Mouse (Mus musculus) forebrain, embryonic 12.5 days (tissue): Measurements from ENCODE around the gene Alkbh2. TPM values are rescaled to one million over a fixed set of nuclear protein-coding genes. Genes with fewer than 3 reads are reported as not detected.

ENCODE experiments used
- ATAC-seq: fragments of 200-750 bp; cut with Nextera tagmentation; 2 replicates; pipeline ENCODE4 v1.8.0; 2017; ENCODE audit warnings: moderate TSS enrichment; ENCODE audit not compliant: low FRiP score
- H3K27ac ChIP-seq: fragments of 300-500 bp; sonication (generic); 2 replicates; pipeline ENCODE4 v1.5.1; 2016; ENCODE audit warnings: mild to moderate bottlenecking
- H3K27me3 ChIP-seq: fragments of 300-500 bp; sonication (generic); 2 replicates; pipeline ENCODE4 v1.6.1; 2016; ENCODE audit warnings: mild to moderate bottlenecking
- H3K36me3 ChIP-seq: fragments of 300-500 bp; sonication (generic); replicated peaks from 2 replicates; pipeline ENCODE4 v1.6.1; 2016; ENCODE audit warnings: mild to moderate bottlenecking
- H3K4me1 ChIP-seq: fragments of 300-500 bp; sonication (generic); 2 replicates; pipeline ENCODE4 v1.6.1; 2016
- H3K4me2 ChIP-seq: fragments of 300-500 bp; sonication (generic); 2 replicates; pipeline ENCODE4 v1.6.1; 2016; ENCODE audit warnings: mild to moderate bottlenecking, moderate library complexity
- H3K4me3 ChIP-seq: fragments of 300-500 bp; sonication (generic); replicated peaks from 2 replicates; pipeline ENCODE4 v1.5.1; 2016; ENCODE audit warnings: mild to moderate bottlenecking
- H3K9ac ChIP-seq: fragments of 300-500 bp; sonication (generic); 2 replicates; pipeline ENCODE4 v1.6.1; 2016; ENCODE audit warnings: mild to moderate bottlenecking
- H3K9me3 ChIP-seq: fragments of 300-500 bp; sonication (generic); 2 replicates; pipeline ENCODE4 v1.6.1; 2016
- WGBS: fragments of 180-500 bp; shearing (Covaris S2); methylation state at CpG from one replicate; pipeline ENCODE4 v1.1.7; 2016; 5-methylcytosine and 5-hydroxymethylcytosine counted together
- polyA plus RNA-seq: library from polyadenylated mRNA; unstranded; fragments of >200 nt; fragmentation: Nextera tagmentation; extraction: Ambion mirVana; gene quantifications from 2 replicates; pipeline ENCODE4 v1.2.1, GENCODE M21; 2016

Alkbh2 gene
- polyA plus RNA-seq, 1 experiment from 2014 or later: 11.3 TPM

- Histone ChIP-seq H3K27me3 (no peaks in the 10 kb centered on the region), H3K36me3 (peaks cover 27% of the 10 kb centered on the region), H3K9me3 (no peaks in the 10 kb centered on the region), H3K4me3 (no peak overlapping the region), H3K4me2 (no peak overlapping the region), H3K27ac (peak overlapping the region; percentile 84), H3K4me1 (peaks cover 33% of the 10 kb centered on the region), H3K9ac (no peak overlapping the region)
- ATAC-seq: no peak
- 89% methylated on average over 15 of the region's 15 CpGs for WGBS
These were observed 9.7 kb upstream of the Alkbh2 start for GRCm38 (mm10) chr5:114137481-114138276.

- Histone ChIP-seq H3K27me3 (no peaks in the 10 kb centered on the region), H3K9ac (no peak overlapping the region), H3K4me1 (peaks cover 48% of the 10 kb centered on the region), H3K9me3 (no peaks in the 10 kb centered on the region), H3K4me2 (no peak overlapping the region), H3K36me3 (peaks cover 27% of the 10 kb centered on the region), H3K4me3 (no peak overlapping the region), H3K27ac (no peak overlapping the region)
- ATAC-seq: no peak
- WGBS: 93% methylated on average over 10 of the region's 10 CpGs
These were observed 7.5 kb upstream of the Alkbh2 start for GRCm38 (mm10) chr5:114135516-114135915.

- Histone ChIP-seq H3K36me3 (peaks cover 27% of the 10 kb centered on the region), H3K27me3 (no peaks in the 10 kb centered on the region), H3K4me2 (no peak overlapping the region), H3K4me1 (peaks cover 46% of the 10 kb centered on the region), H3K27ac (no peak overlapping the region), H3K4me3 (no peak overlapping the region), H3K9ac (no peak overlapping the region), H3K9me3 (no peaks in the 10 kb centered on the region)
- WGBS: 68% methylated on average over 6 of the region's 6 CpGs
- no peak for ATAC-seq
These were observed 6.1 kb upstream of the Alkbh2 start for GRCm38 (mm10) chr5:114134091-114134534.

GRCm38 (mm10) chr5:114132841-114133240 is 4.8 kb upstream of the Alkbh2 start:
- no peak for ATAC-seq
- Histone ChIP-seq H3K4me3 (no peak overlapping the region), H3K36me3 (peaks cover 21% of the 10 kb centered on the region), H3K4me2 (peak overlapping the region; percentile 99; the same call in 1 of the 2 replicates), H3K4me1 (peaks cover 33% of the 10 kb centered on the region), H3K9me3 (no peaks in the 10 kb centered on the region), H3K27me3 (no peaks in the 10 kb centered on the region), H3K9ac (0 out of 2 replicates have a peak overlapping the region, but pooled peaks have one; percentile 13), H3K27ac (no peak overlapping the region)
- WGBS: 89% methylated on average over 6 of the region's 6 CpGs

- no peak for ATAC-seq
- no peaks in the 10 kb centered on the region for H3K27me3 ChIP-seq
- H3K4me2 ChIP-seq: peak overlapping the region; percentile 99
- peak overlapping the region; percentile 66 for H3K9ac ChIP-seq
- H3K4me3 ChIP-seq: peak overlapping the region; percentile 90
- peaks cover 8% of the 10 kb centered on the region for H3K36me3 ChIP-seq
- H3K27ac ChIP-seq: peak overlapping the region; percentile 63; the same call in 1 of the 2 replicates
- WGBS: under 1% methylated on average over 15 of the region's 15 CpGs
- no peaks in the 10 kb centered on the region for H3K9me3 ChIP-seq
- H3K4me1 ChIP-seq: peaks cover 38% of the 10 kb centered on the region
These were observed 3.5 kb upstream of the Alkbh2 start for GRCm38 (mm10) chr5:114131521-114131840.

GRCm38 (mm10) chr5:114130698-114131520 is 2.9 kb upstream of the Alkbh2 start:
- Histone ChIP-seq H3K9me3 (no peaks in the 10 kb centered on the region), H3K36me3 (peaks cover 7% of the 10 kb centered on the region), H3K9ac (peak overlapping the region; percentile 66), H3K4me2 (peak overlapping the region; percentile 99), H3K27ac (peak overlapping the region; percentile 63; the same call in 1 of the 2 replicates), H3K4me3 (peak overlapping the region; percentile 90), H3K27me3 (no peaks in the 10 kb centered on the region), H3K4me1 (peaks cover 38% of the 10 kb centered on the region)
- WGBS: under 1% methylated on average over 87 of the region's 87 CpGs
- peak; percentile 99 for ATAC-seq

GRCm38 (mm10) chr5:114130211-114130605 is 2.2 kb upstream of the Alkbh2 start, which contains the start of gene Ung:
TSS of gene Ung (plus strand) at chr5:114130386.
- WGBS: 1% methylated on average over 29 of the region's 29 CpGs
- peak within 1 kb of the TSS; percentile 99 for H3K4me2 ChIP-seq

GRCm38 (mm10) chr5:114129550-114130210 is 1.7 kb upstream of the Alkbh2 start:
- no peak overlapping the region for H3K27ac ChIP-seq
- peaks cover 38% of the 10 kb centered on the region for H3K4me1 ChIP-seq

More at GRCm38 (mm10) chr5:114130211-114130605, 2.2 kb upstream of the Alkbh2 start, which contains the start of gene Ung:
- Histone ChIP-seq H3K4me3 (peak within 1 kb of the TSS; percentile 90), H3K4me1 (peaks cover 38% of the 10 kb centered on the region), H3K36me3 (peaks cover 8% of the 10 kb centered on the region; the same call in 1 of the 2 replicates), H3K9me3 (no peaks in the 10 kb centered on the region), H3K9ac (peak within 1 kb of the TSS; percentile 66), H3K27ac (peak within 1 kb of the TSS; percentile 63; the same call in 1 of the 2 replicates), H3K27me3 (no peaks in the 10 kb centered on the region)
- ATAC-seq: peak; percentile 51

GRCm38 (mm10) chr5:114126499-114127244 is 1.3 kb downstream of the Alkbh2 start:
- no peak overlapping the region for H3K9ac ChIP-seq
- peaks cover 41% of the 10 kb centered on the region for H3K36me3 ChIP-seq
- 84% methylated on average over 7 of the region's 7 CpGs for WGBS
- ATAC-seq: no peak
- no peaks in the 10 kb centered on the region for H3K27me3 ChIP-seq
- H3K4me2 ChIP-seq: peak overlapping the region; percentile 96
- no peak overlapping the region; the same call in 1 of the 2 replicates for H3K4me3 ChIP-seq
- peaks cover 16% of the 10 kb centered on the region for H3K4me1 ChIP-seq
- no peaks in the 10 kb centered on the region for H3K9me3 ChIP-seq
- no peak overlapping the region for H3K27ac ChIP-seq

More at GRCm38 (mm10) chr5:114129550-114130210, 1.7 kb upstream of the Alkbh2 start:
- Histone ChIP-seq H3K4me2 (peak overlapping the region; percentile 99), H3K9me3 (no peaks in the 10 kb centered on the region), H3K36me3 (peaks cover 12% of the 10 kb centered on the region; the same call in 1 of the 2 replicates), H3K27me3 (no peaks in the 10 kb centered on the region), H3K9ac (no peak overlapping the region), H3K4me3 (peak overlapping the region; percentile 90)
- WGBS: 79% methylated on average over 15 of the region's 15 CpGs
- no peak for ATAC-seq

- 94% methylated on average over 3 of the region's 3 CpGs for WGBS
- no peak for ATAC-seq
- H3K9ac ChIP-seq: no peak overlapping the region
These were observed 2.0 kb downstream of the Alkbh2 start for GRCm38 (mm10) chr5:114126008-114126407.

GRCm38 (mm10) chr5:114119806-114120205 is 8.2 kb downstream of the Alkbh2 start:
- Histone ChIP-seq H3K27ac (no peak overlapping the region), H3K4me2 (no peak overlapping the region), H3K9ac (no peak overlapping the region), H3K27me3 (no peaks in the 10 kb centered on the region), H3K36me3 (peaks cover 92% of the 10 kb centered on the region), H3K4me3 (no peak overlapping the region), H3K9me3 (no peaks in the 10 kb centered on the region), H3K4me1 (no peaks in the 10 kb centered on the region)
- ATAC-seq: no peak
- 87% methylated on average over 4 of the region's 4 CpGs for WGBS

More at GRCm38 (mm10) chr5:114126008-114126407, 2.0 kb downstream of the Alkbh2 start:
- H3K36me3 ChIP-seq: peaks cover 47% of the 10 kb centered on the region
- no peak overlapping the region for H3K4me2 ChIP-seq
- no peaks in the 10 kb centered on the region for H3K9me3 ChIP-seq
- peaks cover 12% of the 10 kb centered on the region for H3K4me1 ChIP-seq
- H3K27me3 ChIP-seq: no peaks in the 10 kb centered on the region
- H3K27ac ChIP-seq: no peak overlapping the region
- H3K4me3 ChIP-seq: no peak overlapping the region
